Mouse (Mus musculus): Measurements from ENCODE around the gene Klf9.

The Klf9 gene

DNA sequence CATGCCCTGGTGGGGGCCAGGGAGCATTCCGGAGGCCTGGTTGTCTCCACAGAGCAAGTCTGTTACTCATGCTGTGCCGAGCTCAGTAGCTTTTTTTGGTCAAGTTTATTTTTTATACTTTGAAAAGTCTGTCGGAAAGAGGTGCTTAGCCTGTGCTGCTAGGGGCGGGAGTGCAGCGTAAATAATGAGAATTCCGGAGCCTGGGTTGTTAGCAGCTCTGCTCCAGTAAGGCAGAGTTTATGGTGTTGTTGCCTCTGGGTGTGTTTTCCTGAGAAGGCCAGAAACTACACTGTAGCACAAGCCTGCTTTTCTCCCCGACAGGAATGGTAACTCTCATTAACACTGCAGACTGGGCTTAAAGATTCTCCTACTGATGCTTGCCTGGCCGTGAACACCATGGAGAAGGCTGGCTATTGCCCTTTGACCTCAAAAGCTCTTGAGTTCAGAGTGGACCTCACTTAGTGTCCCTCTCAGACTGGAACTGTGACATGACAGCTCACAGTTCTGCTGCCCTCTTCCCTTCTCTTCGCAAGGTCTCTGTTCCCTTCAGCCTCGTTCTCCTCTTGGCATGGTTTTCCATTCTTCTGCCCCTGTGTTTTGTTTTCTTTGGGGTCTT, 18.9 kb downstream of the Klf9 start:
- in situ Hi-C loops (cut with MboI, MseI) = loop anchor here (25.0 kb wide), 1 partner anchor 248 kb away; no protein-coding TSS in a partner anchor

DNA sequence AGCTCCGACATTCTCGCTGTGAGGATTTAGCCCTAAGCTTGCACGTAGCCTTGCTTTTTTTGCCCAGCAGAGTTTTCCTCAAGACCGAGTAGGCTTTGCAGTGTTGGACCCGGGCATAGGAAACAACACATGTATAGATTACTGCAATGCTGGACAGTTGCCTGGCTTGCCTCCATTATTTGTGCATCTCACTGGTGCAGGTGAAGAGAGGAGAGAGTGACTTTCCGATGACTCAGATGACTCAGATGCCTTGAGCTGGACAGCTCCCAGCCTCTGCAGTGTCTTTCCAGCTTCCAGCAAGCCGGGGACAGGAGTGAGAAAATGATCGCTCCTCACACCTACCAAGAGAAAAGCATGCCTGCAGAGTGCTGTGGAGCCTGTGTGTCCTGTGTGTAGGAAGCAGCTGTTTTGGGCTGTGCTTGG, 21.4 kb downstream of the Klf9 start:
- in situ Hi-C loops (cut with MboI, MseI) = loop anchor here (25.0 kb wide), 1 partner anchor 250 kb away; no protein-coding TSS in a partner anchor

DNA sequence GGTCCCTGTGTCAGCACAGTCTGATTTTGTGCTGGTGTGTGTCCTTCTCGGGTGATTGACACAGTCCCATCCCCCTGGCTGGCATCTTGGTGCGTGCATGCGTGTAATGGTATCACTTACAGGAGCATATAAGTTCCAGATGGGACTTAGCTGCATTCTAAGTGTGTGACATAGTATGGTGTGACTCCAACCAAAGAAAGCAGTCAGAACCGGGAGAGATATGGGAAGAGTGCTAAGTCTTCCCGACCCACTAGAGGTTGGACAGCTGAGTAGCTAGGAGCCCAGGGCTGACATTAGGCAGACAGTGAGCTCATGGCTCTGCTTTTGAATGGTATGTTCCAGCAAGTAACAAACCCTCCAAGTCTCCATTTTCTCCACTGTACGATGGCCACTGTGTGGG, 21.9 kb downstream of the Klf9 start:
- in situ Hi-C loops (cut with MboI, MseI) = loop anchor here (25.0 kb wide), 1 partner anchor 251 kb away; no protein-coding TSS in a partner anchor

DNA sequence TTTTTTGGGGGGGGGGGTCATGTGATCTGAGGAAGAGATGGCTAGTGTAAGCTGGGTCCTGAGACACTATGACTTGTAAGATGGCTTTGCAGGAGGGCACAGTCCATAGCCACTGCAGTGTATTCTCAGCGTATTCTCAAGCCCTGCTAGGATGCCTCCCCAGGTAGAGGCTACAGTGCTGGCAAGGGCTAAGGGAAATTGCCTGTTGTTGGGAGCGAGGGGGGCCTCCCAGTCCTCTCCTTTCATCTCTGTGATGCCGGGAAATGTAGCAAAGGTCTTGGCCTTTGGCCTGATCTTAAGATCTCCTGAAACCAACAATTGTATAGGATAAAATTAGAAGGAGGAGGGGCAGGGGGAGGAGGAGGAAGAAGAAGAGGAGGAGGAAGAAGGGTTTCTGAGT, 22.3 kb downstream of the Klf9 start:
- in situ Hi-C loops (cut with MboI, MseI) = loop anchor here (25.0 kb wide), 1 partner anchor 251 kb away; no protein-coding TSS in a partner anchor

DNA sequence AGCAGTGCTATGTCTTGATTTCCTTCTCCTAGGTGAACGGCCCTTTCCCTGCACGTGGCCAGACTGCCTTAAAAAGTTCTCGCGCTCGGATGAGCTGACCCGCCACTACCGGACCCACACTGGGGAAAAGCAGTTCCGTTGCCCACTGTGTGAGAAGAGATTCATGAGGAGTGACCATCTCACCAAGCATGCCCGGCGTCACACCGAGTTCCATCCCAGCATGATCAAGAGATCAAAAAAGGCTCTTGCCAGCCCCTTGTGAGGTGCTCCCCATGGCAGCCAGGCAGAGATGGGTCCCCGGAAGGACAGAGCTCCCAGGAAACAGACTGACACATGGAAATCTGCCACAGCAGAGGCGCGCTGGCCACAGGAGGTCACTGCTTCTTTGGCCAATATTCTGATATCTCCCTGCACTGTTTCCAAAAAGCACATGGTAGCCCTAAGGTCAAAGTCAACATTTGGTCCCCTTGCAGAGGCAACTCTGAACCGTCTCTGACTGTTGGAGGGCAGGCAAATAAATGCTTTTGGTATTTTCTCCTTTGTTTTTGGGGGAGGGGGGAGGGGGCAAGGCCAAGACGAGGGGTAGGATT, 23.7 kb downstream of the Klf9 start:
- in situ Hi-C loops (cut with MboI, MseI) = loop anchor here (25.0 kb wide), 1 partner anchor 252 kb away; no protein-coding TSS in a partner anchor

DNA sequence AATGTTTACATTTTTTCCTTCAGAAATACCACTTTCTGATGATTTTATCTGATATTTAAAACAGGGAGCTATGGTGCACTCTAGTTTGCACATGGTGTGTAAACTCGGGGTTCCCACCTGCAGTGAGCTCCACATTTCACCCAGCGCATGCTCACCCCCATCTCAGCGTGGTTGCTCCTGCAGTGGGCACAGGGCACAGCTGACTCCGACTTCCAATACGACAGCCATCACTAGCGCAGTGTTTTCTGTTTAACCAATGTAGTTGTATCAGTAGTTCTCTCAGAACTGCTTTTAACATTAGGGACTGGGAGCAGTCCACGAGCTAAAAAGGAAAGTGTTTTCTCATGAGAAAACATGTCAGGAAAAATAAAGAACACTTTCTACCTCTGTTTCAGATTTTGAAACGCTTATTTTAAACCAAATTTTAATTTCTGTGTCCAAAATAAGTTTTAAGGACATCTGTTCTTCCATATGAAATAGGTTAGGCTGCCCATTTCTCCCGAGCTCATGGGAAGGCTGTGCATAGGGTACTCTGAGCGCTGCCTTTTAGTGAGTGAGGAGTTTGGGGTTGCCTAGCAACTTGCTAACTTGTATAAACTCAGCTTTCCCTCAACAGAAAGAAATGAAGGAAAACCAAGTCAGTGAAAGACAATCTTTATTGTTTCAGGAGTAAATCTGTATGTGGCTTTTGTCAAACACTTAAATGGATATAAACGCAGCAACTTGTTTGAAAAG, 25.7 kb downstream of the Klf9 start:
- in situ Hi-C loops (cut with MboI, MseI) = loop anchor here (25.0 kb wide), 1 partner anchor 254 kb away; no protein-coding TSS in a partner anchor

DNA sequence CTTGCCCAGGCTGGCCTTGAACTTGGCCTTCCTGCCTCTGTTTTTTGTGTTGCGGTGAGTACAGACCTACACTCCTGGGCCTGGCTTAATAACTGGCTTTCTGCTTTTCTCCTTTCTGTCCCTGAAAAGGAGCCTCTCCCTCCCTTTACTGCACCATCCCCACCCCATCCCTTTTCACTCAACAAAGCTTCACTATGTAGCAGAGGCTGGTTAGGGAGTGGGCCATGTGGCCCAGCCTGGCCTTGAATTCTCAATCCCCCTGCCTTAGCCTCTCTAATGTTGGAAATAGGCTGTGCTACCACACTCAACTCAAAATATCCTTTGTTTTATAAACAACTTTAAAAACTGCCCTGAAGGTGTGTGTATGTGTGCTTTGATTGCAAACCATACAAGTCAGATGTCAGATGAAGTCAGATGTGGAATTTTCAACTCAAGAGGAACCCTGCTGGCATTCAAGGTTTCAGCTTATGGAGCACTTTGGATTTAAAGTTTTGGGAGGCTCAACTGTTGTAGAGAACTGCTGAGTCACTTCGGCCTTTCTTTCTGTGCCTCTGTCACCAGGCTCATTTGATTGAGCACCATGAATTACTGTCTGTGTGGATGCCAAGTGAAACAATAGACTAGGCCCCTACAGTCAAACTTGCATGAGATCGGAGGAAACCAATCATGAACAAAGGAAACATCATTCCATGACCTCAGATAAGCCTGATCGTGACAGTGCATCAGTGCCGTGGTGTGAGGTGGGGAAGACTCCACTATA, 28.1 kb downstream of the Klf9 start:
- in situ Hi-C loops (cut with MboI, MseI) = loop anchor here (25.0 kb wide), 1 partner anchor 257 kb away; no protein-coding TSS in a partner anchor

DNA sequence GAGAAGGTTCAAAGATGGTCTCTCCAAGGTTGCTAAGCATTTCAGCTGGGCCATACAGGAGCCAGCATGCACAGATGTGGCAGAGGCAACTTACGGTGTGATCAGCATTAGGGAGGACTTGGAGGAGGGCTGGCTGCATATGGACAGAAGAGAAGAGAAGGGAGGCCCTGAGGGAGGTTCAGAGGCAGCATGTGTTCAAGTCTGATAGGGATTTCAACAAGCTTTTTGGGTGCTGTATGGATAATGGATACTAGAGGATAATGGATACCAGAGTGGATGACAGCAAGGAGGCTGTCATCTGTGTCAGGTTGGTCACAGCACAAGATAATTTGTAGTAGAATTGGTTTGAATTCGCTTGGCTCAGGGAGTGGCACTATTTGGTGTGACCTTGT, 28.6 kb downstream of the Klf9 start:
- in situ Hi-C loops (cut with MboI, MseI) = loop anchor here (25.0 kb wide), 1 partner anchor 257 kb away; no protein-coding TSS in a partner anchor

DNA sequence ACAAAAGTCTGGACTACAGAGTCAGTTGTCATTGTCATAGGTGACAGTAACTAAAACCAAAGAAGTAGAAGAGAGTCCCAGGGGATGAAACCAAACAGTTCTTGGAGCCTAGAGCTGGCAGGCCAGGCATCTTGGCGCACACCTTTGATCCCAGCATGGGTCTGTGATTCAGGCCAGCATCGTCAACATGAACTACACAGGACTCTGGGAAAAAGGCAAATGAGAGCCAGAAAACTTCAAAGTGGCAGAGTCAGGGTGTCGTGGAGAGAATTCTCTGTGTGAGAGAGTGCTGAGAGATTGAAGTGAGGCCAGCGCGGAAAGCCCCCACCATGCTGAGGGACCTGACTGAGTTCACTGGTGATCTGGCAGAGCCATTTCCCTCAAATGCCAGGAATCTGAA, 29.4 kb downstream of the Klf9 start:
- in situ Hi-C loops (cut with MboI, MseI) = loop anchor here (25.0 kb wide), 1 partner anchor 258 kb away; no protein-coding TSS in a partner anchor

DNA sequence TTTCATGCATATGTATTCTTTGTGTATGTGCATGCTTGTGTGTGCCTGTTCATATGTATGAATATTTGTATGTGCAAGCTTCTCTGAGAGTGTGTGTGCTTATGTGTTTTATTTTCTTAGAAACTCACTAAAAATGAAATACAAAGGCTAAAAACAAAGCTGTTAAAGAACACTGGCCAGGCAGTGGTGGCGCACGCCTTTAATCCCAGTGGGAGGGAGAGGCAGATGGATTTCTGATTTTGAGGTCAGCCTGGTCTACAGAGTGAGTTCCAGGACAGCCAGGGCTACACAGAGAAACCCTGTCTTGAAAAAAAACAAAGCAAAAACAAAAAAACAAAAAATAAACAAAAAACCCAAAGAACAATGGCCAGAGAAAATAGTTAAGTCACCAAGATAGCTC, 30.1 kb downstream of the Klf9 start:
- in situ Hi-C loops (cut with MboI, MseI) = loop anchor here (25.0 kb wide), 1 partner anchor 259 kb away; no protein-coding TSS in a partner anchor

DNA sequence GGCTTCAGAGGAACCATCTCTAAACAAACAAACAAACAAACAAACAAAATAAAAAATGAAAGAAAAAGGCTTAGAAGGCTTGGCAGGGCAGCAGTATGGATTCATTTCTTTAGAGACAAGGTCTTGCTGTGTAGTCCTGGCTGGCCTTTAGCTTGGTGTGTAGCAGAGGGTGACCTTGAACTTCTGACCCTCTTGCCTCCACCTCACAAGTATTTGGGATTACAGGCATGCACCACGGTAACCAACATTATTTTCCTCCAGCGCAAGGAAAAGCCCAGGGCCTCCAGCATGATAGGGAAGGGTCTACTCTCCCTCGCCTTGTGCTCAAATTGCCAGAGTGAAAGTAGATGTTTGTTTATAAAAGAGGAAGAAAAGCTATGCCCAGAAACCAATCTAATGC, 34.1 kb downstream of the Klf9 start:
- in situ Hi-C loops (cut with MboI, MseI) = no loop called here

DNA sequence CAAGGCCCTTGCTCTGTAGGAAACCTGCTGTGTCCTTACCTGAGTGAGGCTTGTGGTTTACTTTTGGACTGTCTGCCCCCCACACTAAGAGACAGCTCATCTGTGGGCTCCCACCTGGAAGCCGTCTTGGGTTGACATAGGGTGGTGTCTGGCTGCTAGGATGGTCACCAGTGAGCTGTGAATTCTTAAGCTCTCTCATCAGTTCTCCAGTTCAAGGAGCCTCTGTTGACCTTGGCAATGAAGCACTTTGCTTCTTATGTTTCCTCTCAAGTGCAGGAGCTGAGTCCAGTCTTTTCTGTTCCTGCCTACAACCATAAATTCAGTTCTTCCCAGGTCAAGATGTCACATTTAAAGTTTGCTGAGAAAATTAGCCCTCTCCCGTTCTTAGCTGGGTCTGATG, 34.5 kb downstream of the Klf9 start:
- in situ Hi-C loops (cut with MboI, MseI) = no loop called here

DNA sequence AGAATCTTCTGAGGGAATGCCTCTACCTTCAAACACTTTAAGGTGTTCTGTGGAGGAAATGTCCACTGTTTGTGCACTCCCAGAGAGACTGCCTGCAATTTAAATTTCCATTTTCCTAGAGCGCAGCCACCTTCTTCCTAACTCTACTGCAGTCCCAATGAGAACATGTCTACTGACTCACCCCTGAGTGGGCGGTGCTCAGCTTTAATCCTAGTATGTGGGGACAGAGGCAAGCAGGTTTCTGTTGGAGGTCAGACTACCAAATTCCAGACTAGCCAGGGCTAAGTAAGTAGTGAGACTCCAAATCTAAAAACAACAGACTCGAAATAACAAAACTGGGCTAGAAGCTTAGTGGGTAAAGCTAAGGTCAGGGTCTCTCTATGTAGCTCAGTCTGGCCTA, 37.5 kb downstream of the Klf9 start:
- in situ Hi-C loops (cut with MboI, MseI) = no loop called here

DNA sequence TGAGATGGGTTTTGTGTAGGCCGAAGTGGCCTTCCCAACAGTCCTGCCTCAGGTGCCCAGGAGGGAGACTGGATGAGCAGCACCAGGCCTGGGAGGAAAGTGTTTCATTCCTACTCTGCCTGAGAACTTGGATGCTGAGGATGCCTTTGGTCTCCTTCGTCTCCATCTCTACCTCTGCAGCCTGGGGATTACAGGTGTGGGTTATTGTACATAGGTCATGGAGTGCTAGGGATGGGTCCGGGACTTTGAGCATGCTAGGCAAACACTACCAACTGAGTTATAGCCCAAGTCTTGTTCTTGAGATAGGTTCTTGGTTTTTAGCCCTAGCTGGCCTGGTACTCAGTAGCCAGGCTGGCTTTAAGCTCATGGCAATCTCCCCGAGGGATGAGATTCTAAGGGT, 42.5 kb downstream of the Klf9 start:
- in situ Hi-C loops (cut with MboI, MseI) = no loop called here

DNA sequence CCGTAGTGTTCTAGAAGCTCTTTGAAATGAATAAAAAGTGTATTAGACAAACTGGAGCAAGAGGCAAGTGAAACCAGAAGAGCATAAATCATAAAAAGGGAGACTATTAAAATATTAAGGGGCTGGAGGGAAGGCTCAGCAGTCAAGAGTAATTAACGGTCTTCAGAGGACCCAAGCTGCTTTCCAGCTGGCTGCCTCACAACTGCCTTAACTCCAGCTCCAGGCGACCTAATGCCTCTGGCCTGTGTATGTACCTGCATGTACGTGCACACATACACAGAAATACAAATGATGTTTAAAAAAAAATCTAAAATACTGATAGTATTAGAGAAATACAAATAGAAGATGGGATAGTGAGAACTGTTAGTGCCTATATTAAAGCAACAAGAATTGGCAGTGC, 43.0 kb downstream of the Klf9 start:
- in situ Hi-C loops (cut with MboI, MseI) = no loop called here

DNA sequence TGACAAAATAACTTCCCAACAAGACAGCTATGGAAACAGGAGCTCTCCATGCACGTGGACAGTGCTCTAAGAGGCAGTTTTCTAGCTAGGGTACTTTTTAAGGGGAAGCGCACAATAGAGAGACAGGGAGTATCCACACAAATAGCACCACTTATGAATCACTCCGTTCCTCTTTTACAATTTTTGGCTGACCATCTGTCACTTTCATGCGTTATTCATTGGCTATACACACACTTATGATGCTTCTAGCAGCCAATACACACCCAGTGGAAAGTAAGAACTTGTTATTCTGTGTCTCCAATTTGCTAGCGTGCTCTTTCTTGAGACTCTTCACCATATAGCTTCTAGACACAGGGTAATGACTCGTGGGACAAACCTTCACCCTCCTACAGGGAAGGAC, 46.7 kb downstream of the Klf9 start:
- in situ Hi-C loops (cut with MboI, MseI) = no loop called here

DNA sequence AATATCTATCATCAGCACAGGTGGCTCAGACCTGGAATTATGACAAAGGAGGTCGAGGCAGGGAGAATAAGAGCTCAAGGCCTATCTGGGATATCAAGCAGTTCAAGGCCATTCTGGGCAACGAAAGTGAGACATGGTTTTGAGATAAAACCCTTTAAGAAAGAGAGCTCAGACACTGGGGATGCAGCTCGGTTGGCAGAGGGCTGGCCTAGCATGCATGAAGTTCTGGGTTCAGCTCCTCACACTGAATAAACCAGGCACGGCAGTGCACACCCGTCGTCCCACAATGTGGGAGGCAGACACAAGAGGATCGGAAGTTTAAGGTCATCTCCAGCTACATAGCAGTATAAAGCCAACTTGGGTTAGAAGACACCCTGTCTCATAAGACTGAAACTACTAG, 48.0 kb downstream of the Klf9 start:
- in situ Hi-C loops (cut with MboI, MseI) = no loop called here

DNA sequence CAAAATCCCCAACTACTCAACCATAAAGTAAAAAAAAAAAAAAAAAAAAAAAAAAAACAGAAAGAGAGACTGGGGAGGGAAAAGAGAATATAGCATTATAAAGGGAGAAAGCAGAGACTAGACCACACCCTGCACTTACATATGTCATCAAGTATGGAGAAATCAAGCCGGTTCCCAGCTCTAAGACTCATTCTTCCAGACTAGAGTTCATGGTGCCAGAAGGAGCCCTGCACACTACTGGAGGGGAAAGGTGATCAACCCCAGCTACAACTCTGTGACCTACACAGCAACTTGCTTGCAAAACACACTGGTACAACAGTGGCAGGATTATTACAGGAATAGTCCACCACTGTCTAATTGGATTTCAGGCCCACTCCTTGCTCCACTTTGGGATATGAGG, 48.7 kb downstream of the Klf9 start:
- in situ Hi-C loops (cut with MboI, MseI) = loop anchor here (10.0 kb wide), 1 partner anchor 755 kb away; no protein-coding TSS in a partner anchor

DNA sequence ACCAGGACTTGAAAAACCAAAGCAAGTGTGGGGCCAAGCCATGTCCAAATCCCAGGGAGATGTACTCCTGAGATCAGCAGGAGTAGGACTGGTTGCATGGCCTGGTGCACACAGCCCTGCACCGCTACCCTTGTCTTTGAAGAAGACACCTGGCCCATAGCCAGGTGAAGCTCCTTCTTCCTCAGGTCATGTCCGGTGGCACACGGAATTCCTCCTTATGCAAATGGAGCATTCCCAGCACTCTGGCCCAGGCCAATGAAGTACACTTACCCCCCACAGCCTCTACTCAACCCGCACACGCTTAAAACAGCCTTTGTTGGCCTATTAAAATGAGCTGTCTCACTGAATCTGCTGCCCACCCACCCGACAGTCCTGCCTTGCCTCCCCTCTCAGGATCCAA, 50.5 kb downstream of the Klf9 start:
- in situ Hi-C loops (cut with MboI, MseI) = loop anchor here (10.0 kb wide), 1 partner anchor 753 kb away; no protein-coding TSS in a partner anchor

DNA sequence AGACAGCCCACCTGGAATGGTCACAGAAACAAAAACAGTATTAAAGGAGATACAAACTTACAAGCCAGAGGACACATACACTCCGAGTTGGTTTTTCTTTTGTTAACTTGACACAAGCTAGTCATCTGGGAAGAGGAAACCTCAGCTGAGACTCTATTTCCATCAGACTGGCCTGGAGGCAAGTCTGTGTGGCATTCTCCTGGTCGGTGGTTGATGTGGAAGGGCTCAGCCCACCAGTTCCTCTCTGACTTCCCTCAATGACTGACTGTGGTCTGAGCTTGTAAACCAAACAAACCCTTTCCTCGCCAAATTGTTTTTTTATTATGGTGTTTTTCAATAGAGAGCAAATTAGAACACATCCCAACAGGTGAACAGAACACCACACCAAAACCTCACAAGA, 52.0 kb downstream of the Klf9 start:
- in situ Hi-C loops (cut with MboI, MseI) = loop anchor here (10.0 kb wide), 1 partner anchor 752 kb away; no protein-coding TSS in a partner anchor

DNA sequence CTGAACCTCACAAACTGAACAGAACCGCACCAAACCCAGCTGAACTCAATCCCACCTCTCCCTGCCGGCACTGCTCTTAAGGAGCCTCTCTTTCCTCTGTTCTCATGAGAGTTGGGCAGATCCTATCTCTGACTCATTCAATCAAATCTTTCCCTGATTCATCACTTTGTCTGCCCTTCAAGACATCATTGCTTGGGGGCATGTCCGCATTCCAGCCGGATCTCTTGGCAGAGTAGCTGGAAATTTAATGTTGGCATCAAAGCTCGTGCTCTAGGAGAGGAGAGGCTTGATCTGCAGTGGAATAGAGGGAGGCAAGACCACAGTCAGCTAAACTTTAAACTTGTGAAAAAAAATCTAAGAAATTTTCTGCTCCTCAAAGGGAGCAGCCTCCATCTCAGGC, 61.1 kb downstream of the Klf9 start:
- in situ Hi-C loops (cut with MboI, MseI) = no loop called here

All from T-helper 1 cell (primary cell).